Mouse (Mus musculus) left cerebral cortex, adult 2 months (tissue): ENCODE results near the gene Sec14l5. TPM values are rescaled to one million over a fixed set of nuclear protein-coding genes. Genes with fewer than 3 reads are reported as not detected.
"Not testable (repeated sequence)": the region's sequence is repeated elsewhere in the genome, so short reads cannot be mapped to it uniquely, and the experiment has no call there.

ENCODE experiments used
- DNase-seq, 2 experiments: peaks; one replicate each; pipeline ENCODE4 v3.0.0; 2021 to 2022; ENCODE audit warnings: low spot score in 2 of 2, mixed read lengths in 1 of 2; ENCODE audit errors: extremely low spot score in 1 of 2
- H3K27ac ChIP-seq: fragments of 200-600 bp; 2 replicates; pipeline ENCODE4 v1.8.1; 2022
- H3K4me3 ChIP-seq: fragments of 200-600 bp; 2 replicates; pipeline ENCODE4 v1.8.1; 2022
- CTCF ChIP-seq: fragments of 200-600 bp; IDR thresholded peaks from 2 replicates; pipeline ENCODE4 v1.8.1; 2022; ENCODE audit warnings: antibody characterized with exemption, mild to moderate bottlenecking, moderate library complexity
- intact Hi-C: fragments of 180-260 bp; cut with DNase I; formaldehyde crosslinking; loops from one replicate; pipeline ENCODE4 v1.15.1; 2025
- total RNA-seq, 2 experiments: library from RNA; stranded (reverse); gene quantifications; 2 replicates each; pipeline ENCODE4 v1.2.3; 2021

Sec14l5 gene
- total RNA-seq, 2 experiments from 2014 or later: 4.8 to 5.0 TPM

DNA sequence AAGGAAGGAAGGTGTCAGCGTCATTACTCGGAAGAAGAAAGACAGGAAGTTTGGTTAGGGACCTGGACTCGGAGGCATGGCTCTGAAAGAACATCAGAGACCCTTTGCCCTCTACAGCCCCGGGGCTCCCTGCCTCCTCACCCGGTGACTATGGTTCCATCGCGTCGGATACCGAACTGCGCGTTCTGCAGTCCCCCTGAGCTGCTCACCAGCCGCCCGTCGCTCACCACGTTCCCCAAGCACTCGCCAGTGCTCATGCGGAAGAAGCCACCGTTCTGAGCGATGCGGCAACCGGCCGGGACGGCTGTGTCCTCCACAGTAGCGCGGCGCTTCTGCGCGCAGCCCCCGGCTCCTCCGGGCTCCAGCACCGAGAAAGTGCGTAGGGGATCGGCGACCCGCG is 56.3 kb downstream of the Sec14l5 start:
- H3K27ac ChIP-seq: peak overlapping the region; percentile 83
- H3K4me3 ChIP-seq: peak overlapping the region; percentile 96
- TF ChIP-seq CTCF: no peak
- intact Hi-C loops: loop anchor here (2.0 to 5.0 kb wide), 4 partner anchors 30 to 332 kb away; partner anchors contain the start of genes Alg1 and Ubn1
- peak in 1 of 2 experiments; percentile 40 for DNase-seq

DNA sequence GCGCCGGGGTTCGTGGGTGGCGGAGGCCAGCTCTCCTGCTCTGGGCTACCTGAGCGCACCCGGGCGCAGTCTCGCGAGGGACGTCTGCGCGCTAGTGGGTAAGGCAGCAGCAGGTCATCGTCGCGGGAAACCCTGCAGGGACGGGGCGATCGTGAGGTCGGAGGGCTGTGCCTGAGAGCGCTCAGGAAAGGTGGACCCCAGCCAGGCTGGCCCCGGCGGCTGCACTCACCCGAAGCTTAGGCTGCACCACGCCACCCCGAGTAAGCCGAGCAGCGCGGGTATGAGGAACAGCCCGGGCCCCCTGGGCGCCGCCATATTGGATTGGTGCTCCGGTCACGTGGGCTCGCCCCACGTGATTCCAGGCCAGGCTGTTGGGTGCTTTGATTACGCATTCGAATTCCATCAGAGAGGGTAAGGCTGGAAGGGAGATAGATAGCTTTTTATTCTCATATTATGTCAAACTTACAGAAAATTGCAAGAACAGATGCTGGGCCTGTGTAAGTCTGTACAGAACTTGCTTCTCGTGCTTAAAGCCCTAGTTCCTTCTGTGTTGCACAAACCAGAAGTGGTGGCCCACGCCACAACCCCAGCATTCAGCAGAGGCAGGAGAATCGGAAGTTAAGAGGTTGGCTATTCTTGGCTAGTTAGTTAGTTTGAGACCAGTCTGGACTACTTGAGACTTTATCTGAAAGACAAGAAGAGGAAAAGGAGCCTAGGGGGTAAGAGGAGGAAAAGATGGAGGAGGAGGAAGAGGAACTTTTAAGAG is 56.9 kb downstream of the Sec14l5 start, which contains the start of gene Nagpa:
TSS of gene Nagpa (minus strand) at position 345 of the 766 bp plus-strand sequence.
- H3K4me3 ChIP-seq: peak within 1 kb of the TSS; percentile 96
- TF ChIP-seq CTCF: no peak
- intact Hi-C loops: loop anchor here (2.0 to 5.0 kb wide), 4 partner anchors 29 to 331 kb away; partner anchors contain the start of genes Alg1 and Ubn1
- peak within 1 kb of the TSS; percentile 83 for H3K27ac ChIP-seq
- DNase-seq: peak; percentile 77 to 82

DNA sequence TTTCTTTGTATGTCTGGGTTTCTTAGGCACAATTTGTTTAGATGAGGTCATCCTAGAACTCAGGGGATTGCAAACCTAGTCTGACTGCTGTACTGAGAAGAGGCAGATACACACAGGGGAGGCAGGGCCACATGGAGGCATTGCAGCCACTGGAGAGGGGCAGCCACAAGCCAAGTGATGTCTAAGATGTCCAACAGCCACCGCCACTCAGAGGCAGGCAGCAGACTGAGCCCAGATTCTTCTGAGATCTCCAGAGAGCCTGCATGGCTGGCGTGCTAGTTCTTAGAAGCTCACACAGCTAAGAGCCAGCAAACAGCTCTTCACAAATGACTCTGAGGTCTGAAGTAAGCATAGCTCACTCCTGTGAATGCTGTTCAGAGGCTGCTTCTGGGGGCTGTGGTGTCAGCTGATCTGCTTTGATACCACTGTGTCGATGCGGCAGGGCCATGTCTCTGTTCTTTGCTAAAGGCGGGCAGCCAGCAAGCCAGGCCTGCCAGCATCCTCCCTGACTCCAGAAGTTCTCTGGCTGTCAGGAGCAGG is 58.6 kb downstream of the Sec14l5 start:
- TF ChIP-seq CTCF: no peak
- intact Hi-C loops: no loop called here
- H3K4me3 ChIP-seq: no peak overlapping the region
- DNase-seq: no peak
- H3K27ac ChIP-seq: no peak overlapping the region

DNA sequence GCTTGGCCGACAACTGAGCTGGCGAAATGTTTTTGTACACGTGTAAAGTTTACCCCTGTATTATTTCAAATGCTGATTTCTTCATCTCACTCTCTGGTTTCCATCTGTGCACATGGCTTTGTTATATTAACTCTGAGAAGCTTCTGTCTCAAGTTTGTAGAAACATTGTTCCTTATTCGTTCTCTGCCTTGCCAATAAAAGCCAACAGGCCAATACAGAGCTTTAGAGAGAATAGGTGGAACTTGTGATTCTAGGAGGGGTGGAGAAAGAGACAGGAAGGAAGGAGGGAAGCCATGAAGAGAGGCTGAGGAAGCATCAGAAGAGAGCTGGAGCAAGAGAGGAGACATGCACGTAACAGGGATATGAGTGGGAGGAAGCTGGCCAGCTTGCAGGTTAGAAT is 59.1 kb downstream of the Sec14l5 start:
- DNase-seq: no peak
- H3K4me3 ChIP-seq: no peak overlapping the region
- no peak overlapping the region for H3K27ac ChIP-seq
- intact Hi-C loops: no loop called here
- TF ChIP-seq CTCF: no peak

DNA sequence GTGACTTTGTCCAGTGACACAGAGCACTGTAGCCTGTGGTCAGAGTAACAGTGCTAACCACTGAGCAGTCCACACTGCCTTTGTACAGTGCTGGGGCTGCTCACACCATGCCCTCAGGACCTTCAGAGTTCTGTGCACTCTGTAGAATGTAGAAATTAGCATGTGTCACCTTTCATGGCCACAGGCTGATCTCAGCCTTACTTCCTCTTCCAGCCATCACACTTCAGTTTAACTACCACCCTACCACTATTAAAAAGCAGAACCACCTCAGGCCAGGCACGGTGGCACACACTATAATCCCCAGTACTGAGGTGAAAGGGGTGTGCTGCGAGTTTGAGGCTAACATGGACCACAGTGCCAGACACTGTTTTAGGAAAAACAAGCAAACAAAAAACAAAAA is 63.5 kb downstream of the Sec14l5 start:
- no peak overlapping the region for H3K27ac ChIP-seq
- no peak for TF ChIP-seq CTCF
- DNase-seq: no peak
- intact Hi-C loops: no loop called here
- no peak overlapping the region for H3K4me3 ChIP-seq

DNA sequence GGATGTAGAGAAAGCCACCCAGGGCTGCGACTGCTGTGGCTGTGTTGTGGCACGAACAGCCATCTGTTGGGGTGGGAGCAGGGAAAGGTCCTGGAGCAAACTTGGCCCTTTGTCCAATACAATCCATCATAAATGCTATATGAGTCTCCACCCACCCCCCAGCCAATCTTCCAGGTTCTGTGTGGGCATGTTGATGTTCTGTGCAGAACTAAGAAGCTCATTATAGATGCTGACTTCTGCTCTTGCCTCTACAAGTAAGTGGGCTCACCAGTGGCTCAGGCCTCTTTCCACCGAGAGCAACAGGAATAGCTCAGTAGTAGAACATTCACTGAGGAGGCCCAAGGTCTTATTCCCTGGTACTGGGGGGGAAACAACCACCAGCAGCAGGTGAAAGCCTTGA is 65.2 kb downstream of the Sec14l5 start:
- no peak overlapping the region for H3K4me3 ChIP-seq
- no peak for DNase-seq

DNA sequence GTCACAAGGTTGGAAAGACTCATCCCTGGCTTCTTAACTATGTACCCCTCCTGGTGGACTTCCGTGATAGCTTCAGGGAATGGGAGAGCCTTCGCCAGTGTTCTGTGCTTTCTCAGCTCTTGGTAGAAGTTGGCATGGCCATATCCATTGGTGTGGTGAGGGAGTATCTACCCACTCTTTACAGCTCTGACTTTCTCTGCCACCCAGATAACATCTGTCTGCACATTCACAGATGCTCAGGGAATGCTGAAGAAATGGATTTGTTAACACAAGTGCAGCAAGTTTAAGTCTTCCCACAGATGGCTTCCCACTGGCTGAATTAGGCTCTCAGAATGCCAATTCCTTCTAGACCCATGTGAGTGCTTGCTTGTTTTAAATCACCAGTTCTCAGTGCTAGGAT is 67.2 kb downstream of the Sec14l5 start:
- no peak for DNase-seq
- no peak overlapping the region for H3K4me3 ChIP-seq
- no peak overlapping the region for H3K27ac ChIP-seq
- intact Hi-C loops: no loop called here
- TF ChIP-seq CTCF: no peak

More for the DNA sequence above, 65.2 kb downstream of the Sec14l5 start:
- intact Hi-C loops: no loop called here
- TF ChIP-seq CTCF: no peak
- H3K27ac ChIP-seq: no peak overlapping the region

DNA sequence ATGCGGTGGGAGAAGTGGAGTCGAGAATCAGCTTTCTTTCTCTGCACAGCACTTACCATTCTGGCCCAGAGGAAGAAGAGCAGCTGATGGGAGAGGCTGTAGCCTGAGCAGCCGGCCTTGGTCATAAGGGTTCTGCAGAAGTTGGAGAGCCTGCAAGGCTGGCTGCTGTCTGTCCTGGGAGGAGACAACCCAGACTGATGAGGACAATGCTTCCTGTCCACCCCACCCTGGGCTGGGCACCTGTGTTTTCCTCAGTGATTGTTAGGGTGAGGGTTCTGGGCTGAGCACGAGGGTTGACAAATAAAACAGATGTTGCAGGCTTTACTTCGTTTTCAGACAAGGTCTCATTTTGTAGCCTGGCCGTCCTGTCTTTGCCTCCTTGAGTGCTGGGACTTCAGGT is 69.8 kb downstream of the Sec14l5 start:
- Histone ChIP-seq H3K4me3 (no peak overlapping the region), H3K27ac (no peak overlapping the region)
- intact Hi-C loops: no loop called here
- no peak for DNase-seq
- no peak for TF ChIP-seq CTCF

DNA sequence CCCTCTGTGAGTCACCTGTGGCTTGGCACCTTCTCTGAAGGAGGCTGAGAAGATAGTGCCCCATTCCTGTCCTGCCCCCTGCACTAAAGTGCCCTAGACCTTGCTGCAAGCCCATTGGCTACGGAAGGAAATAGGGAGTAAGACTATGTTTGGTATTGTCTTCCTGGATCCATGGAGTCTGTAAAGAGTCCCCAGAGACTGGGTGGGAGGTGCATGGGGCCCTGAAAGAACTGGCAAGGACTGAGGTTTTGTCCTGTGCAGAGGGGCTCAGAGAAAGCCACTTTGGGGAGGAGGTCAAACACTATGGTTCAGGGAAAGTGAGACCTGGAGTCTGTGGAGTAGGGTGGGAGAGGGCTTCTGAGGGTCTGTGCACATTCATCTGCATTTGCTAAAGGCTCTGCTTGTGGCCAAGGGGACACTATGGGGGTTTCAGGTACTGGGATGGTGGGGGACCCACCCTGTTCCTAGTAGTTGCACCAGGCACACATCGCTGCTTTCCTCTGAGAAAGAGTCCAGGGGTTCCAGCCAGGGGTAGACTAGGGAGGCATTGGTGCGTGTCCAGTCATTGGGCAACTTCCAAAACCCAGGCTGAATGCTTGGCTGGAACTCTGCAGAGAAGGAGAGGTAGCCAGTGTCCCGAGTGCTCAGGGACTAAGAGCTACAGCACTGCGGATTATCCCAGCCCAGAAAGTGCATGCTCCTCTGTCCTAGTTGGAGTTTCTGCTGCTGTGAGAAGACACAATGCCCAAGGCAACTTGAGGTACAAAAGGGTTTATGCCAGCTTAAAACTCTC is 70.6 kb downstream of the Sec14l5 start:
- Histone ChIP-seq H3K4me3 (no peak overlapping the region), H3K27ac (no peak overlapping the region)
- no peak for TF ChIP-seq CTCF
- no peak for DNase-seq
- intact Hi-C loops: no loop called here

DNA sequence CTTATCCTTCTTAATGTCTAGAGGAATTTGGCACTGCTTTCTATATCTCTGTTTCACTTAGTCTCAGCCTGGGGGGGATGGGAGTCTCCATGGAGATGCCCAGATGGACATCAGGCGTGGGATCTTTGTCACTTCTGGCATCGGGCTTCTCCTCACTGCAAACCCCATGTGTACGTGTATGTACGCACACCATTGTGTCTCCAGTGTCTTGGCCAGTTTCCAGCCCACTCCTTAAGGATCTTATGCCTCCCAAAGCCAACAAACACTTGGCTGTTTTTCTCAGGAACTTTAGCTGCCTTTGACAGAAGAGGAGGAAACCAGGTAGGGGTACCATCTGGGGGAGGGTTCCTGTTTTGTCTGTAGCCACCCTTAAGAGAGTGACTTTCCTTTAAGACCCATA is 74.5 kb downstream of the Sec14l5 start:
- Histone ChIP-seq H3K27ac (no peak overlapping the region), H3K4me3 (no peak overlapping the region)
- no peak for TF ChIP-seq CTCF
- intact Hi-C loops: no loop called here
- no peak for DNase-seq

DNA sequence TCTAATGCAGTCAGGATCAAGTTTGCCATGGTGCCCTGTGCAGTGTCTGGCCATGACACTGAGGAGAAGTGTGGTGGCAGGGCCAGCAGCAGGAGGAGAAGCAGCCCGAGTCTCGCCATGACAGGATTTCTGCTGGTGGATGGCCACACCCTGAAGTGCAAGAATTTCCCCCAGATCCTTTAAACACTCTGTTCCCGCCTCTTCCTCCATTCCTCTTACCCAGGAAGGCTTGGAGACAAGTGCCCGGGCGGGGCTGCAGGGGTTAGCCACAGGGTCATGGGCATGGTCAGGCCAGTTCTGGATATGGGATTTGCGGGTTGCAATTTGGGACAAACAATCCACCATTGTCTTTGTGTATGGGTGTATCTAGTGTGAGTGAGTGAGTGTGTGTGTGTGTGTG is 75.2 kb downstream of the Sec14l5 start, which contains the start of gene AU021092:
TSS of gene AU021092 (minus strand) at position 160 of the 400 bp plus-strand sequence.
- intact Hi-C loops: no loop called here
- peak within 1 kb of the TSS; percentile 50; the same call in 1 of the 2 replicates for H3K27ac ChIP-seq

DNA sequence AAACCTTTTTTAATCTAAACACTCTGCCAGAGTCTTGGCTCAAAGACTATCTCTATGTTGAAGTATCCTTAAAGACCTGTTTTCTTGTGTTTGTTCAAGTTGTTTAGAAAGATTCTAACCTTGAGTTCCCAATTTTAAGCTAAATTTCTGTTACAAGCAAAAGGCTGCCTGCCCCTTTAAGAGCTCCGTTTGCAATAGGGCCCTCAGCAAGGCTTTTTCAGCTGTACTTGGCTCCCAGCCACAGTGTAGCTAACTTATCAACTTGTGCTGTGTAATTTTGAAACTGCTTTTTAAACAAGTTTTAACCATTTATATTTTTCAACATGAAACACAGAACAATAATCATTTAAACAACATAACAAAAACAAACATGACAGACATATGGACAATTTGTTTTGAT is 79.6 kb downstream of the Sec14l5 start:
- H3K4me3 ChIP-seq, intact Hi-C loops, H3K27ac ChIP-seq, DNase-seq: not testable (repeated sequence)

More for the DNA sequence above, 75.2 kb downstream of the Sec14l5 start, which contains the start of gene AU021092:
- DNase-seq: no peak
- no peak for TF ChIP-seq CTCF
- H3K4me3 ChIP-seq: no peak within 1 kb of the TSS

DNA sequence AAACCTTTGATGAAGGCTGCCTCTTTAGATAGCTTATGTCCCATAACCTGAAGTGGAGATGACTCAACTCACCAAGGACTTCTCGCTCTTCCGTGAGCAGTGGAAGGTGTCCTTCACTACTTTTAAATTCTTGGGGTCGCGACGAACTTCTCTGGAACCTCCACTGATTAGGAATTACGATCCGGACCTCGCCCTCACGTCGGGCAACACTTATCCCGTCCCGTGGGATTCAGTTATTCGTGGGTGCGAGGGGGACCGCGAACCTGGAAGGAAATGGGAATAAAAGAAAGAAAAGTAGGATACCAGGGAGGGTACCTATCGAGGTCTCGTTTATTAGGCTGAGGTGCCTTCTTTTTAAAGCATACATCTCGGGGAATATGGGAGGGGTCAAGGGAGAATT is 80.6 kb downstream of the Sec14l5 start:
- intact Hi-C loops: not testable (repeated sequence)

DNA sequence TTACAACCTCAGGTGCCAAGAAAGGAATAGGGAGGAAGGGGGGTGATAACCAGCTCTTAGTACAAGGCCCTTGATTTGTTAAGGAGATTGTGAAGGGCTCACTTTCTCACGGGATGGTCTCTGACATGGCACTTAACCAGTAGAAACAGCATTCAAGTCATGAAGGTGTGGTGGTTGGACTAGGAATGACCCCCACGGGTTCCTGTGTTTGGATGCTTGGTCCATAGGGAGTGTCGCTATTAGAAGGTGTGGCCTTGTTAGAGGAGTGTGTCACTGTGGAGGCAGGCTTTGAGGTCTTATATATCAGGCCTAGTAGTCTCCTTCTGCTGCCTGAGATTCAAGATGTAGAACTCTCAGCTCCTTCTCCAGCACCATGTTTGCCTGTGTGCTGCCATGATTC is 81.2 kb downstream of the Sec14l5 start:
- intact Hi-C loops: not testable (repeated sequence)

More for the DNA sequence above, 80.6 kb downstream of the Sec14l5 start:
- not testable (repeated sequence) for H3K27ac ChIP-seq, H3K4me3 ChIP-seq, DNase-seq

More for the DNA sequence above, 81.2 kb downstream of the Sec14l5 start:
- not testable (repeated sequence) for DNase-seq, H3K4me3 ChIP-seq, H3K27ac ChIP-seq
